Comparison of ENCODE assay signal across 25 mouse cellular contexts in genomic region chr5:36681219-36681618, GRCm38 (mm10). TPM values are rescaled to one million over a fixed set of nuclear protein-coding genes. Genes with fewer than 3 reads are reported as not detected.
DNase-seq lines count a peak whose midpoint lies in the region; ATAC-seq and TF ChIP-seq lines count a peak whose summit lies in the region.
"Had no signal": no experiment of that assay in that cellular context is flagged by ENCODE, and none has a peak within 500 bp of the region (broad histone marks: within the 10 kb centered on the region; RNA-seq: fewer than 3 reads in every experiment).

No protein-coding gene starts in this region.

- peaks cover 12% of the 10 kb centered on the region for H3K4me1 ChIP-seq in cerebellum, adult 2 months (ENCODE audit: control insufficient read depth, insufficient read depth, low read length)
- peaks cover 16% of the 10 kb centered on the region; the same call in 1 of the 2 replicates for H3K4me1 ChIP-seq in heart, postnatal 0 days (ENCODE audit: control insufficient read depth, insufficient read depth)
- H3K4me1 ChIP-seq in MEL (ENCODE audit: control insufficient read depth in 1 of 2, insufficient read depth in 2 of 2, low read length in 2 of 2), result peaks cover 27% of the 10 kb centered on the region in 2 experiments
- H3K4me1 ChIP-seq: embryonic facial prominence, embryonic 15.5 days; intestine, embryonic 15.5 days had no signal

- H3K4me3 ChIP-seq in cerebellum, adult 2 months (replicated peaks; ENCODE audit: insufficient read depth, low read depth, low read length), result no peak overlapping the region
- H3K4me3 ChIP-seq in heart, postnatal 0 days (ENCODE audit: low read depth, low read length), result no peak overlapping the region
- no peak overlapping the region for H3K4me3 ChIP-seq in MEL (ENCODE audit: control insufficient read depth in 1 of 2, insufficient read depth in 1 of 2, low read depth in 2 of 2, low read length in 2 of 2)
- H3K4me3 ChIP-seq: embryonic facial prominence, embryonic 15.5 days; erythroblast, embryonic 14.5 days; forebrain, embryonic 10.5 days; heart, embryonic 12.5 days; hindbrain, embryonic 10.5 days; intestine, embryonic 15.5 days had no signal

- H3K9ac ChIP-seq in heart, postnatal 0 days (replicated peaks; ENCODE audit: low read depth, low read length), result no peak overlapping the region
- no peak overlapping the region for H3K9ac ChIP-seq in MEL (ENCODE audit: control insufficient read depth, low read depth, low read length, poor library complexity, severe bottlenecking)
- H3K9ac ChIP-seq: embryonic facial prominence, embryonic 15.5 days; heart, embryonic 12.5 days; hindbrain, embryonic 14.5 days; intestine, embryonic 15.5 days had no signal

- DNase-seq in cerebellum, adult 2 months, result no peak
- DNase-seq in heart, postnatal 0 days (ENCODE audit: low spot score), result no peak
- DNase-seq in heart, postnatal 10 days, result no peak
- DNase-seq in MEL (ENCODE audit: low read depth, low spot score), result peak; percentile 77
- DNase-seq in layer of hippocampus, postnatal 14 days (ENCODE audit: low spot score in 2 of 2), result no peak
- DNase-seq: adrenal gland, postnatal 14 days; B cell, adult 2 months; cerebellum, adult 18-20 months; cerebellum, postnatal 10 days; embryo, embryonic 11 days; gastrocnemius, postnatal 36 days; heart, postnatal 14 days had no signal

- no peak for TF ChIP-seq EP300 in heart, postnatal 0 days (IDR thresholded peaks at IDR 0.05; ENCODE audit: low read depth)
- peak; percentile 95 to 96 for TF ChIP-seq EP300 in MEL (IDR thresholded peaks at IDR 0.05; ENCODE audit: low read depth in 1 of 2, low read length in 2 of 2)

- H3K36me3 ChIP-seq in heart, postnatal 0 days (replicated peaks; ENCODE audit: control insufficient read depth, insufficient read depth, low read length), result no peaks in the 10 kb centered on the region
- peaks cover 0 to 58% of the 10 kb centered on the region in 2 experiments; a peak in 3 of 4 replicates for H3K36me3 ChIP-seq in MEL (ENCODE audit: control insufficient read depth in 1 of 2, insufficient read depth in 2 of 2, low read length in 2 of 2)
- H3K36me3 ChIP-seq: embryonic facial prominence, embryonic 15.5 days; heart, embryonic 12.5 days; hindbrain, embryonic 10.5 days; intestine, embryonic 15.5 days had no signal

- no peak for TF ChIP-seq POLR2A in cerebellum, adult 2 months (IDR thresholded peaks at IDR 0.05; ENCODE audit: borderline replicate concordance, insufficient read depth, low read length)
- no peak for TF ChIP-seq POLR2A in MEL (IDR thresholded peaks at IDR 0.05; ENCODE audit: control insufficient read depth in 1 of 2, insufficient read depth in 1 of 2, low read depth in 1 of 2, low read length in 2 of 2, poor library complexity in 1 of 2)

- TF ChIP-seq CTCF in cerebellum, adult 2 months (IDR thresholded peaks at IDR 0.05; ENCODE audit: borderline replicate concordance, insufficient read depth, low read depth, low read length), result no peak
- no peak for TF ChIP-seq CTCF in heart, postnatal 0 days (IDR thresholded peaks at IDR 0.05; ENCODE audit: low read depth)
- no peak for TF ChIP-seq CTCF in MEL (IDR thresholded peaks at IDR 0.05 in 2 of 3, conservative IDR thresholded peaks at IDR 0.05 in 1 of 3; ENCODE audit: control insufficient read depth in 1 of 3, insufficient read depth in 1 of 3, low read depth in 2 of 3, low read length in 3 of 3, poor library complexity in 1 of 3, severe bottlenecking in 1 of 3)

- no peak for TF ChIP-seq RAD21 in MEL (IDR thresholded peaks at IDR 0.05; ENCODE audit: low read depth, low read length)

- H3K27ac ChIP-seq in cerebellum, adult 2 months (ENCODE audit: insufficient read depth, low read length), result 0 out of 2 replicates have a peak overlapping the region, but pooled peaks have one; percentile 61
- H3K27ac ChIP-seq in heart, postnatal 0 days (ENCODE audit: low read depth), result peak overlapping the region; percentile 22; the same call in 1 of the 2 replicates
- H3K27ac ChIP-seq in MEL (ENCODE audit: control insufficient read depth, low read depth, low read length), result peak overlapping the region; percentile 70
- H3K27ac ChIP-seq: embryonic facial prominence, embryonic 15.5 days; forebrain, embryonic 10.5 days; hindbrain, embryonic 10.5 days; hindbrain, embryonic 14.5 days; intestine, embryonic 15.5 days had no signal

- H3K9me3 ChIP-seq in heart, postnatal 0 days (replicated peaks; ENCODE audit: control insufficient read depth, low read length), result no peaks in the 10 kb centered on the region
- no peaks in the 10 kb centered on the region for H3K9me3 ChIP-seq in MEL (replicated peaks; ENCODE audit: insufficient read depth, low read length)
- H3K9me3 ChIP-seq: embryonic facial prominence, embryonic 15.5 days; forebrain, embryonic 10.5 days; G1E; heart, embryonic 12.5 days; hindbrain, embryonic 10.5 days; intestine, embryonic 15.5 days had no signal

- ATAC-seq in cerebellum, adult (ENCODE audit: insufficient number of reproducible peaks, low FRiP score, low TSS enrichment), result no peak
- ATAC-seq in heart, postnatal 0 days (ENCODE audit: insufficient read depth, low read depth), result no peak
- peak; percentile 39; the same call in 1 of the 2 replicates for ATAC-seq in megakaryocyte-erythroid progenitor cell, adult 5-6 weeks (replicated peaks; ENCODE audit: low FRiP score, low TSS enrichment, poor library complexity, severe bottlenecking)
- ATAC-seq: activated CD4-positive, CD25-positive, alpha-beta regulatory T cell, adult 4 months; forebrain, embryonic 14.5 days; intestine, embryonic 15.5 days; Patski had no signal

- H3K79me2 ChIP-seq in MEL (ENCODE audit: control insufficient read depth, insufficient read depth, low read length, poor library complexity), result peaks cover 51% of the 10 kb centered on the region

- intact Hi-C loops in heart, postnatal 10 days (cut with DNase I), result no loop called here

- H3K4me2 ChIP-seq in heart, postnatal 0 days (ENCODE audit: low read depth, low read length), result no peak overlapping the region
- H3K4me2 ChIP-seq: embryonic facial prominence, embryonic 15.5 days; heart, embryonic 12.5 days; hindbrain, embryonic 14.5 days; intestine, embryonic 15.5 days had no signal

- H3K27me3 ChIP-seq in cerebellum, adult 2 months (ENCODE audit: control insufficient read depth, insufficient read depth, low read length), result no peaks in the 10 kb centered on the region
- H3K27me3 ChIP-seq in heart, postnatal 0 days (ENCODE audit: control insufficient read depth, insufficient read depth, low read length), result no peaks in the 10 kb centered on the region
- H3K27me3 ChIP-seq in MEL (ENCODE audit: control insufficient read depth in 1 of 2, insufficient read depth in 2 of 2, low read length in 2 of 2), result no peaks in the 10 kb centered on the region
- H3K27me3 ChIP-seq: embryonic facial prominence, embryonic 15.5 days; heart, embryonic 12.5 days; intestine, embryonic 15.5 days; Patski had no signal

TF ChIP-seq in MEL, 35 proteins besides CTCF, POLR2A, EP300 and RAD21 (continues in another document):
- TF ChIP-seq TAL1 (IDR thresholded peaks at IDR 0.05; ENCODE audit: low read length) (peak; percentile 80), HCFC1 (IDR thresholded peaks at IDR 0.05; ENCODE audit: low read depth, low read length) (no peak), SIN3A (IDR thresholded peaks at IDR 0.05; ENCODE audit: low read length) (peak; percentile 82; the same call in 1 of the 2 replicates), USF2 (IDR thresholded peaks at IDR 0.05; ENCODE audit: borderline replicate concordance in 1 of 2, insufficient read depth in 1 of 2, low read depth in 1 of 2, low read length in 2 of 2) (no peak), USF1 (IDR thresholded peaks at IDR 0.05; ENCODE audit: low read depth, low read length) (no peak), CHD1 (IDR thresholded peaks at IDR 0.05; ENCODE audit: low read depth, low read length) (no peak), SMC3 (IDR thresholded peaks at IDR 0.05; ENCODE audit: low read depth, low read length) (0 out of 2 replicates have a peak, but pooled peaks have one; percentile 6), KAT2A (conservative IDR thresholded peaks at IDR 0.05; ENCODE audit: low read depth, low read length) (no peak), MAX (IDR thresholded peaks at IDR 0.05; ENCODE audit: low read length) (no peak), JUND (IDR thresholded peaks at IDR 0.05; ENCODE audit: low read depth, low read length) (no peak), BHLHE40 (IDR thresholded peaks at IDR 0.05; ENCODE audit: borderline replicate concordance, low read depth, low read length) (peak; percentile 38; the same call in 1 of the 2 replicates), ZMIZ1 (IDR thresholded peaks at IDR 0.05; ENCODE audit: low read depth, low read length) (no peak), ELF1 (IDR thresholded peaks at IDR 0.05; ENCODE audit: low read depth, low read length) (peak; percentile 46; the same call in 1 of the 2 replicates), CHD2 (IDR thresholded peaks at IDR 0.05; ENCODE audit: low read length) (no peak), MYC (IDR thresholded peaks at IDR 0.05; ENCODE audit: low read depth, low read length) (no peak), ZNF384 (IDR thresholded peaks at IDR 0.05; ENCODE audit: low read depth, low read length) (peak; percentile 93), POLR2AphosphoS5 (IDR thresholded peaks at IDR 0.05; ENCODE audit: borderline replicate concordance, low read depth, low read length) (no peak), NRF1 (IDR thresholded peaks at IDR 0.05; ENCODE audit: insufficient read depth, low read depth, low read length, poor library complexity, severe bottlenecking) (0 out of 2 replicates have a peak, but pooled peaks have one; percentile 11), RCOR1 (IDR thresholded peaks at IDR 0.05; ENCODE audit: low read depth, low read length) (peak; percentile 79), MXI1 (IDR thresholded peaks at IDR 0.05; ENCODE audit: low read depth, low read length) (peak; percentile 64; the same call in 1 of the 2 replicates), MEF2A (IDR thresholded peaks at IDR 0.05; ENCODE audit: extremely low read depth, insufficient replicate concordance, low read depth, low read length, poor library complexity, severe bottlenecking) (no peak)

RNA-seq across cellular contexts. Expression of gene D5Ertd579e, which starts 14.6 kb away (rescaled TPM):
- 69.4 and 75.9 TPM in 2 replicates for polyA plus RNA-seq in cerebellum, adult 2 months (2012; rRNA removed)
- 52.6 and 81.9 TPM in 2 replicates for total RNA-seq in heart, postnatal 0 days (2014; rRNA removed; ENCODE audit: low replicate concordance)
- polyA plus RNA-seq in heart, postnatal 0 days (2015; fragmentation: Nextera tagmentation; extraction: Ambion mirVana), result 21.8 and 28.5 TPM in 2 replicates
- total RNA-seq in heart, postnatal 10 days (2021), result 10 to 100 TPM; 93.6 to 97.2 TPM
- total RNA-seq in MEL (2012; rRNA removed), result 15.9 and 18.9 TPM in 2 replicates
- 10 to 100 TPM in 1 of 2 experiments, not detected in 1; 31.1 TPM for polyA plus RNA-seq in MEL (2012; ENCODE audit: insufficient read depth in 1 of 2, insufficient read length in 2 of 2, low read depth in 1 of 2, low replicate concordance in 2 of 2, missing spikeins in 1 of 2)
- 21.0 and 24.0 TPM in 2 replicates for total RNA-seq in megakaryocyte-erythroid progenitor cell, adult 5-6 weeks (2014; fragmentation: Nextera tagmentation)
- 25.7 and 44.6 TPM in 2 replicates for total RNA-seq in megakaryocyte-erythroid progenitor cell, adult 5-6 weeks (2017)
- 100 to 1,000 TPM in 1 of 2 experiments, 10 to 100 TPM in 1; 99.1 to 118 TPM for total RNA-seq in layer of hippocampus, postnatal 14 days (2021)
